Mouse (Mus musculus) CH12.LX (cell line): ENCODE results near the gene Esam. TPM values are rescaled to one million over a fixed set of nuclear protein-coding genes. Genes with fewer than 3 reads are reported as not detected.

Experiments used
- DNase-seq: peaks from one replicate; pipeline ENCODE4 v3.0.0-alpha.2; 2013; ENCODE audit errors: extremely low read depth
- H3K27ac ChIP-seq: 2 replicates; pipeline ENCODE4 v1.5.1; 2012; ENCODE audit warnings: low read depth, mild to moderate bottlenecking, control low read depth, moderate library complexity; ENCODE audit not compliant: insufficient read depth
- H3K27me3 ChIP-seq: replicated peaks from 2 replicates; pipeline ENCODE3; 2012; ENCODE audit warnings: inconsistent platforms
- H3K36me3 ChIP-seq, 2 experiments: replicated peaks in 1 of 2; 2 replicates each; pipeline versions ENCODE3 to v1.6.1; 2012; ENCODE audit warnings: inconsistent platforms in 1 of 2, low read length in 1 of 2, mild to moderate bottlenecking in 1 of 2, mixed read lengths in 1 of 2, moderate library complexity in 1 of 2; ENCODE audit not compliant: control insufficient read depth in 1 of 2, insufficient read depth in 1 of 2
- H3K4me1 ChIP-seq, 2 experiments: 2 replicates each; pipeline ENCODE4 v1.6.1; 2012; ENCODE audit warnings: inconsistent platforms in 1 of 2, moderate library complexity in 1 of 2; ENCODE audit not compliant: insufficient read depth in 2 of 2, control insufficient read depth in 1 of 2
- H3K4me2 ChIP-seq: 2 replicates; pipeline ENCODE4 v1.6.1; 2012; ENCODE audit warnings: low read depth, mild to moderate bottlenecking, control low read depth; ENCODE audit not compliant: poor library complexity, insufficient read depth, severe bottlenecking
- H3K4me3 ChIP-seq, 3 experiments: fragments of 150-350 bp in 1 of 3; sonication (generic) in 1 of 3; replicated peaks in 1 of 3; 2 replicates each; pipeline versions ENCODE3 to v1.5.1; 2011 to 2012; ENCODE audit warnings: low read depth in 2 of 3, low read length in 2 of 3, mild to moderate bottlenecking in 2 of 3, moderate library complexity in 2 of 3, control low read depth in 1 of 3, improper control_type of control experiment in 1 of 3, inconsistent platforms in 1 of 3, mixed read lengths in 1 of 3; ENCODE audit not compliant: poor library complexity in 1 of 3
- H3K79me2 ChIP-seq: replicated peaks from 2 replicates; pipeline ENCODE4 v1.6.1; 2012; ENCODE audit warnings: mild to moderate bottlenecking, moderate library complexity; ENCODE audit not compliant: control insufficient read depth, poor library complexity, insufficient read depth, severe bottlenecking; ENCODE audit errors: extremely low read depth
- H3K9ac ChIP-seq: 2 replicates; pipeline ENCODE4 v1.6.1; 2012; ENCODE audit warnings: low read depth, mild to moderate bottlenecking, control low read depth, moderate library complexity; ENCODE audit not compliant: insufficient read depth
- H3K9me3 ChIP-seq: replicated peaks from 2 replicates; pipeline ENCODE3; 2012; ENCODE audit warnings: low read length, inconsistent platforms, mixed read lengths
- CHD2 ChIP-seq: IDR thresholded peaks from 2 replicates; pipeline ENCODE4 v1.6.1; 2011; ENCODE audit warnings: low read length, improper control_type of control experiment
- E2F4 ChIP-seq: IDR thresholded peaks from 2 replicates; pipeline ENCODE4 v1.6.1; 2011; ENCODE audit warnings: low read depth, low read length, improper control_type of control experiment; ENCODE audit not compliant: insufficient replicate concordance
- ELF1 ChIP-seq: IDR thresholded peaks from 2 replicates; pipeline ENCODE4 v1.6.1; 2014; ENCODE audit warnings: low read depth, mild to moderate bottlenecking, inconsistent platforms, low read length, improper control_type of control experiment
- EP300 ChIP-seq: IDR thresholded peaks from 2 replicates; pipeline ENCODE4 v1.6.1; 2011; ENCODE audit warnings: low read length, improper control_type of control experiment
- GABPA ChIP-seq: IDR thresholded peaks from 2 replicates; pipeline ENCODE4 v1.6.1; 2012; ENCODE audit warnings: low read depth, low read length, improper control_type of control experiment, inconsistent platforms; ENCODE audit not compliant: insufficient replicate concordance
- HCFC1 ChIP-seq: IDR thresholded peaks from 2 replicates; pipeline ENCODE4 v1.6.1; 2012; ENCODE audit warnings: low read depth, mild to moderate bottlenecking, inconsistent platforms, low read length, improper control_type of control experiment
- IRF4 ChIP-seq: IDR thresholded peaks from 2 replicates; pipeline ENCODE4 v1.6.1; 2014; ENCODE audit warnings: low read depth, mild to moderate bottlenecking, inconsistent platforms, low read length, improper control_type of control experiment
- JUN ChIP-seq: IDR thresholded peaks from 2 replicates; pipeline ENCODE4 v1.6.1; 2011; ENCODE audit warnings: low read depth, mild to moderate bottlenecking, low read length, improper control_type of control experiment, moderate library complexity; ENCODE audit not compliant: insufficient read depth
- JUND ChIP-seq: conservative IDR thresholded peaks from 2 replicates; pipeline ENCODE4 v1.6.1; 2011; ENCODE audit warnings: low read depth, low read length, improper control_type of control experiment
- MAFK ChIP-seq: IDR thresholded peaks from 2 replicates; pipeline ENCODE4 v1.6.1; 2011; ENCODE audit warnings: low read length, improper control_type of control experiment; ENCODE audit not compliant: insufficient replicate concordance
- MAX ChIP-seq: IDR thresholded peaks from 2 replicates; pipeline ENCODE4 v1.6.1; 2011; ENCODE audit warnings: low read length, improper control_type of control experiment
- MEF2A ChIP-seq: IDR thresholded peaks from 2 replicates; pipeline ENCODE4 v1.6.1; 2014; ENCODE audit warnings: low read depth, mild to moderate bottlenecking, inconsistent platforms, low read length, improper control_type of control experiment, borderline replicate concordance
- MXI1 ChIP-seq: IDR thresholded peaks from 2 replicates; pipeline ENCODE4 v1.6.1; 2011; ENCODE audit warnings: mild to moderate bottlenecking, low read depth, low read length, improper control_type of control experiment
- MYC ChIP-seq: IDR thresholded peaks from 2 replicates; pipeline ENCODE4 v1.6.1; 2011; ENCODE audit warnings: low read depth, mild to moderate bottlenecking, improper control_type of control experiment, low read length
- NELFE ChIP-seq: IDR thresholded peaks from 2 replicates; pipeline ENCODE4 v1.6.1; 2011; ENCODE audit warnings: low read depth, low read length, improper control_type of control experiment
- NRF1 ChIP-seq: IDR thresholded peaks from 2 replicates; pipeline ENCODE4 v1.6.1; 2014; ENCODE audit warnings: low read depth, mild to moderate bottlenecking, inconsistent platforms, low read length, improper control_type of control experiment, moderate library complexity
- POLR2AphosphoS2 ChIP-seq: IDR thresholded peaks from 2 replicates; pipeline ENCODE4 v1.6.1; 2011; ENCODE audit warnings: low read depth, low read length, improper control_type of control experiment
- RCOR1 ChIP-seq: conservative IDR thresholded peaks from 2 replicates; pipeline ENCODE4 v1.6.1; 2012; ENCODE audit warnings: low read depth, mild to moderate bottlenecking, inconsistent platforms, low read length, improper control_type of control experiment
- SMC3 ChIP-seq: IDR thresholded peaks from 2 replicates; pipeline ENCODE4 v1.6.1; 2011; ENCODE audit warnings: low read depth, low read length, improper control_type of control experiment
- TCF12 ChIP-seq: IDR thresholded peaks from 2 replicates; pipeline ENCODE4 v1.6.1; 2014; ENCODE audit warnings: low read depth, mild to moderate bottlenecking, inconsistent platforms, low read length, improper control_type of control experiment
- USF1 ChIP-seq: IDR thresholded peaks from 2 replicates; pipeline ENCODE4 v1.6.1; 2014; ENCODE audit warnings: low read depth, mild to moderate bottlenecking, inconsistent platforms, low read length, improper control_type of control experiment
- USF2 ChIP-seq: conservative IDR thresholded peaks from 2 replicates; pipeline ENCODE4 v1.6.1; 2011; ENCODE audit warnings: low read depth, low read length, improper control_type of control experiment
- ZC3H11A ChIP-seq: IDR thresholded peaks from 2 replicates; pipeline ENCODE4 v1.6.1; 2012; ENCODE audit warnings: low read depth, mild to moderate bottlenecking, inconsistent platforms, low read length, improper control_type of control experiment
- ZKSCAN1 ChIP-seq: IDR thresholded peaks from 2 replicates; pipeline ENCODE4 v1.6.1; 2012; ENCODE audit warnings: low read depth, inconsistent platforms, low read length, improper control_type of control experiment, borderline replicate concordance
- ZMIZ1 ChIP-seq: IDR thresholded peaks from 2 replicates; pipeline ENCODE4 v1.6.1; 2012; ENCODE audit warnings: low read depth, mild to moderate bottlenecking, inconsistent platforms, low read length, improper control_type of control experiment
- dilution Hi-C: fragments of 300-500 bp; cut with MboI; formaldehyde crosslinking; loops from 2 replicates; pipeline ENCODE4 v1.14.3; 2020; ENCODE audit warnings: low sequenced_read_pairs; ENCODE audit not compliant: extremely low pct_unique_long_range_greater_than_20kb, extremely low pct_ligation_motif_present
- in situ Hi-C: fragments of 300-500 bp; cut with MboI; formaldehyde crosslinking; loops from 3 replicates; pipeline ENCODE4 v1.14.3; 2019; ENCODE audit warnings: low sequenced_read_pairs, low pct_ligation_motif_present, low pct_unique_long_range_greater_than_20kb, mixed read lengths
- polyA plus RNA-seq: library from polyadenylated mRNA; unstranded; fragments of >175 nt; gene quantifications from 2 replicates; pipeline ENCODE4 v1.2.1, GENCODE M21; 2012; ENCODE audit warnings: low read depth; ENCODE audit not compliant: insufficient read length
- total RNA-seq, 2 experiments: library from RNA; depleted of rRNA; stranded (reverse); fragments of 300-350 nt in 1 of 2; fragments of >200 nt in 1 of 2; gene quantifications; 2 replicates each; pipeline ENCODE4 v1.2.3; 2012 to 2014

Esam gene
- total and polyA plus RNA-seq, 3 experiments, result 0.21 to 0.42 (median 0.37) TPM

DNA sequence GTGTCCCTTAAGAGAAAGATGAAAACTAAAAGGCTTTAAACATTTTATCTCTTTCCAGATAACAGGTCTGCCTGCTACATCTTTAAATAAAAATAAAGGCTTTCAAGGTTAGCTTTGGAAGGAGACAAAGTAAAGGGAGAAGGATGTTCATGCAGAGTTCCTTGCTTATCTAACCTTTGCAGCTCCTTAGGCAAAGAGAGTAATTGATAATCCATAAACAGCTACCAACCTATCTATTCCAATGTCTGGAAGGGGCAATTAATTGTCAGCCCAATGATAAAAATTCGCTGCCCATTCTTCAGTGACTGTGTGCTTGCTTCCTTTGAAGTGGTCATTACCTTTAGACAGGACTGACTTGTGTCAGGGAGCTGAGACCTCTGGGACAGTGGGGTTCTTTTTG, 35.9 kb downstream of the Esam start:
- Histone ChIP-seq H3K9ac (no peak overlapping the region), H3K36me3 (no peaks in the 10 kb centered on the region), H3K4me1 (peaks cover 0 to 14% of the 10 kb centered on the region in 2 experiments; a peak in 2 of 4 replicates)
- no peak for DNase-seq
- TF ChIP-seq JUND, result no peak
- no peak for TF ChIP-seq ZC3H11A
- TF ChIP-seq MEF2A, result no peak
- no peak for TF ChIP-seq E2F4
- no peak for TF ChIP-seq SMC3
- TF ChIP-seq MAFK, result no peak
- TF ChIP-seq USF1, result no peak
- no peak for TF ChIP-seq ELF1
- TF ChIP-seq NELFE, result no peak
- TF ChIP-seq, all 38 proteins: peak for 0
- H3K27me3 ChIP-seq, result no peaks in the 10 kb centered on the region
- dilution Hi-C loops (no loop called here), in situ Hi-C loops (no loop called here)
- H3K4me3 ChIP-seq, result no peak overlapping the region
- no peak overlapping the region for H3K4me2 ChIP-seq
- H3K79me2 ChIP-seq, result no peaks in the 10 kb centered on the region
- no peaks in the 10 kb centered on the region for H3K9me3 ChIP-seq
- H3K27ac ChIP-seq, result no peak overlapping the region

DNA sequence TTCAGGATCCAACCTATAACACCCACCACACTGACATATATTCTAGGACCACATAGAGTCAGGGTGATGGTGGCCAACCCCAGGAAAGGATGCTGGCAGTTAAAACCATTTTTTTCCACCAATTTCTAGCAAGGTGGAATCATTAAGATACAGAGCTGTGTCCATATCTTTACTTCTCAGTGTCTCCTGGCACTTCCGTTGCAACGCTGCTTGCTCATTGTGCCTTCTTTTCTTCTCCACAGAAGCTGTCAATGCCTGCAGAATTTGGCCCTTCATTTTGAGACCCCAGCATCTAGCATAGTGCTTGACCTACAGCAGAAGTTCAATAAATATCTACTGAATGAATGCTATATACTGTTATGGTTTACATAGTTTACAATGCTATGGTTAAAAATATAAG, 39.1 kb downstream of the Esam start:
- Histone ChIP-seq H3K27me3 (no peaks in the 10 kb centered on the region), H3K4me3 (no peak overlapping the region), H3K36me3 (no peaks in the 10 kb centered on the region)

More for the DNA sequence above, 39.1 kb downstream of the Esam start:
- no peak for TF ChIP-seq IRF4
- TF ChIP-seq USF2, result no peak
- TF ChIP-seq ZMIZ1, result no peak
- no peak for TF ChIP-seq MXI1
- no peak for TF ChIP-seq POLR2AphosphoS2
- no peak for TF ChIP-seq TCF12
- no peak for TF ChIP-seq HCFC1
- TF ChIP-seq GABPA, result no peak
- TF ChIP-seq RCOR1, result no peak
- TF ChIP-seq ZC3H11A, result no peak
- no peak for TF ChIP-seq E2F4
- no peak for TF ChIP-seq NRF1
- TF ChIP-seq JUND, result no peak
- TF ChIP-seq JUN, result no peak
- TF ChIP-seq EP300, result no peak
- no peak for TF ChIP-seq CHD2
- TF ChIP-seq MYC, result no peak
- TF ChIP-seq MAFK, result no peak
- TF ChIP-seq MAX, result no peak
- TF ChIP-seq ZKSCAN1, result no peak
- Histone ChIP-seq H3K4me1 (peaks cover 0 to 12% of the 10 kb centered on the region in 2 experiments; a peak in 2 of 4 replicates), H3K4me2 (no peak overlapping the region), H3K27ac (no peak overlapping the region), H3K9me3 (no peaks in the 10 kb centered on the region), H3K79me2 (no peaks in the 10 kb centered on the region), H3K9ac (no peak overlapping the region)
- no peak for DNase-seq
- dilution Hi-C loops (no loop called here), in situ Hi-C loops (no loop called here)
